Mouse (Mus musculus) CH12.LX (cell line): ENCODE results near the gene Gucy2e. TPM values are rescaled to one million over a fixed set of nuclear protein-coding genes. Genes with fewer than 3 reads are reported as not detected.

ENCODE experiments used
- DNase-seq: peaks from one replicate; pipeline ENCODE4 v3.0.0-alpha.2; 2013; ENCODE audit errors: extremely low read depth
- H3K27ac ChIP-seq: 2 replicates; pipeline ENCODE4 v1.5.1; 2012; ENCODE audit warnings: low read depth, mild to moderate bottlenecking, control low read depth, moderate library complexity; ENCODE audit not compliant: insufficient read depth
- H3K27me3 ChIP-seq: replicated peaks from 2 replicates; pipeline ENCODE3; 2012; ENCODE audit warnings: inconsistent platforms
- H3K36me3 ChIP-seq, 2 experiments: replicated peaks in 1 of 2; 2 replicates each; pipeline versions ENCODE3 to v1.6.1; 2012; ENCODE audit warnings: inconsistent platforms in 1 of 2, low read length in 1 of 2, mild to moderate bottlenecking in 1 of 2, mixed read lengths in 1 of 2, moderate library complexity in 1 of 2; ENCODE audit not compliant: control insufficient read depth in 1 of 2, insufficient read depth in 1 of 2
- H3K4me1 ChIP-seq, 2 experiments: 2 replicates each; pipeline ENCODE4 v1.6.1; 2012; ENCODE audit warnings: inconsistent platforms in 1 of 2, moderate library complexity in 1 of 2; ENCODE audit not compliant: insufficient read depth in 2 of 2, control insufficient read depth in 1 of 2
- H3K4me2 ChIP-seq: 2 replicates; pipeline ENCODE4 v1.6.1; 2012; ENCODE audit warnings: low read depth, mild to moderate bottlenecking, control low read depth; ENCODE audit not compliant: poor library complexity, insufficient read depth, severe bottlenecking
- H3K4me3 ChIP-seq, 3 experiments: fragments of 150-350 bp in 1 of 3; sonication (generic) in 1 of 3; replicated peaks in 1 of 3; 2 replicates each; pipeline versions ENCODE3 to v1.5.1; 2011 to 2012; ENCODE audit warnings: low read depth in 2 of 3, low read length in 2 of 3, mild to moderate bottlenecking in 2 of 3, moderate library complexity in 2 of 3, control low read depth in 1 of 3, improper control_type of control experiment in 1 of 3, inconsistent platforms in 1 of 3, mixed read lengths in 1 of 3; ENCODE audit not compliant: poor library complexity in 1 of 3
- H3K79me2 ChIP-seq: replicated peaks from 2 replicates; pipeline ENCODE4 v1.6.1; 2012; ENCODE audit warnings: mild to moderate bottlenecking, moderate library complexity; ENCODE audit not compliant: control insufficient read depth, poor library complexity, insufficient read depth, severe bottlenecking; ENCODE audit errors: extremely low read depth
- H3K9ac ChIP-seq: 2 replicates; pipeline ENCODE4 v1.6.1; 2012; ENCODE audit warnings: low read depth, mild to moderate bottlenecking, control low read depth, moderate library complexity; ENCODE audit not compliant: insufficient read depth
- H3K9me3 ChIP-seq: replicated peaks from 2 replicates; pipeline ENCODE3; 2012; ENCODE audit warnings: low read length, inconsistent platforms, mixed read lengths
- BHLHE40 ChIP-seq: IDR thresholded peaks from 2 replicates; pipeline ENCODE4 v1.6.1; 2011; ENCODE audit warnings: mild to moderate bottlenecking, low read depth, low read length, improper control_type of control experiment
- CHD1 ChIP-seq: IDR thresholded peaks from 2 replicates; pipeline ENCODE4 v1.6.1; 2012; ENCODE audit warnings: low read depth, low read length, improper control_type of control experiment, inconsistent platforms
- CTCF ChIP-seq, 2 experiments: IDR thresholded peaks in 1 of 2; conservative IDR thresholded peaks in 1 of 2; 2 replicates each; pipeline ENCODE4 v1.5.1; 2011 to 2012; ENCODE audit warnings: low read depth in 2 of 2, low read length in 2 of 2, improper control_type of control experiment in 1 of 2, inconsistent platforms in 1 of 2, mild to moderate bottlenecking in 1 of 2, moderate library complexity in 1 of 2
- EP300 ChIP-seq: IDR thresholded peaks from 2 replicates; pipeline ENCODE4 v1.6.1; 2011; ENCODE audit warnings: low read length, improper control_type of control experiment
- ETS1 ChIP-seq: conservative IDR thresholded peaks from 2 replicates; pipeline ENCODE4 v1.6.1; 2012; ENCODE audit warnings: low read depth, mild to moderate bottlenecking, inconsistent platforms, low read length, improper control_type of control experiment, moderate library complexity
- IRF4 ChIP-seq: IDR thresholded peaks from 2 replicates; pipeline ENCODE4 v1.6.1; 2014; ENCODE audit warnings: low read depth, mild to moderate bottlenecking, inconsistent platforms, low read length, improper control_type of control experiment
- JUN ChIP-seq: IDR thresholded peaks from 2 replicates; pipeline ENCODE4 v1.6.1; 2011; ENCODE audit warnings: low read depth, mild to moderate bottlenecking, low read length, improper control_type of control experiment, moderate library complexity; ENCODE audit not compliant: insufficient read depth
- JUND ChIP-seq: conservative IDR thresholded peaks from 2 replicates; pipeline ENCODE4 v1.6.1; 2011; ENCODE audit warnings: low read depth, low read length, improper control_type of control experiment
- KAT2A ChIP-seq: IDR thresholded peaks from 2 replicates; pipeline ENCODE4 v1.6.1; 2012; ENCODE audit warnings: low read length, improper control_type of control experiment, inconsistent platforms; ENCODE audit not compliant: insufficient replicate concordance
- MAFK ChIP-seq: IDR thresholded peaks from 2 replicates; pipeline ENCODE4 v1.6.1; 2011; ENCODE audit warnings: low read length, improper control_type of control experiment; ENCODE audit not compliant: insufficient replicate concordance
- NRF1 ChIP-seq: IDR thresholded peaks from 2 replicates; pipeline ENCODE4 v1.6.1; 2014; ENCODE audit warnings: low read depth, mild to moderate bottlenecking, inconsistent platforms, low read length, improper control_type of control experiment, moderate library complexity
- PAX5 ChIP-seq: IDR thresholded peaks from 2 replicates; pipeline ENCODE4 v1.6.1; 2012; ENCODE audit warnings: low read length, inconsistent platforms, mixed read lengths
- POLR2A ChIP-seq: IDR thresholded peaks from 2 replicates; pipeline ENCODE4 v1.6.1; 2011; ENCODE audit warnings: low read depth, mild to moderate bottlenecking, improper control_type of control experiment, low read length
- POLR2AphosphoS2 ChIP-seq: IDR thresholded peaks from 2 replicates; pipeline ENCODE4 v1.6.1; 2011; ENCODE audit warnings: low read depth, low read length, improper control_type of control experiment
- RAD21 ChIP-seq: IDR thresholded peaks from 2 replicates; pipeline ENCODE4 v1.6.1; 2011; ENCODE audit warnings: low read depth, mild to moderate bottlenecking, low read length, improper control_type of control experiment, moderate library complexity
- SIN3A ChIP-seq: IDR thresholded peaks from 2 replicates; pipeline ENCODE4 v1.6.1; 2012; ENCODE audit warnings: low read length, improper control_type of control experiment, inconsistent platforms
- SMC3 ChIP-seq: IDR thresholded peaks from 2 replicates; pipeline ENCODE4 v1.6.1; 2011; ENCODE audit warnings: low read depth, low read length, improper control_type of control experiment
- TBP ChIP-seq: conservative IDR thresholded peaks from 2 replicates; pipeline ENCODE4 v1.6.1; 2011; ENCODE audit warnings: low read depth, low read length, improper control_type of control experiment
- dilution Hi-C: fragments of 300-500 bp; cut with MboI; formaldehyde crosslinking; loops from 2 replicates; pipeline ENCODE4 v1.14.3; 2020; ENCODE audit warnings: low sequenced_read_pairs; ENCODE audit not compliant: extremely low pct_unique_long_range_greater_than_20kb, extremely low pct_ligation_motif_present
- in situ Hi-C: fragments of 300-500 bp; cut with MboI; formaldehyde crosslinking; loops from 3 replicates; pipeline ENCODE4 v1.14.3; 2019; ENCODE audit warnings: low sequenced_read_pairs, low pct_ligation_motif_present, low pct_unique_long_range_greater_than_20kb, mixed read lengths
- polyA plus RNA-seq: library from polyadenylated mRNA; unstranded; fragments of >175 nt; gene quantifications from 2 replicates; pipeline ENCODE4 v1.2.1, GENCODE M21; 2012; ENCODE audit warnings: low read depth; ENCODE audit not compliant: insufficient read length
- total RNA-seq, 2 experiments: library from RNA; depleted of rRNA; stranded (reverse); fragments of 300-350 nt in 1 of 2; fragments of >200 nt in 1 of 2; gene quantifications; 2 replicates each; pipeline ENCODE4 v1.2.3; 2012 to 2014

Gucy2e gene
- total and polyA plus RNA-seq, 3 experiments: 0.03 TPM; not detected in 2

DNA sequence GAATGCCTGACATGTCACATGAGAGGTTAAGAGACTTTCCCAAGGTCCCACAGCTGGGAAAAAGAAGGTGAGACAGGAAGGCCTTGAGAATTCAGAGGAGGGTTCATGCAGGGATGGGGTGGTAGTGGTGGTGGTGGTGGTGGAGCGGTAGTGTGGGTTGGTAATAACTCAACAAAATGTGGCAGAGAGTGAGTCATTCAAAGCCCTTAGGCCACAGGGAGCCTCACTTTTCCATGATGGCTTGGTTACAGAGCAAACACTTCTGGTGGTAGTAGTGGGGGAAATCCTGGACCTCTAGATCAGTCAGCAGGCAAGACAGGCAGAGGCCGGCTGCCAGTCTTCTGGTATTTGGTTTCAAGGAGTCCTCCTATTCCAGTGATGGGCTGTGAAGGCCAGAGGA lies 64.2 kb downstream of the Gucy2e start:
- in situ Hi-C loops (no loop called here), dilution Hi-C loops (no loop called here)
- Histone ChIP-seq H3K79me2 (no peaks in the 10 kb centered on the region), H3K4me3 (no peak overlapping the region), H3K4me1 (peaks cover 4 to 7% of the 10 kb centered on the region in 2 experiments; a peak in 1 of 4 replicates), H3K27ac (no peak overlapping the region), H3K9ac (no peak overlapping the region), H3K9me3 (no peaks in the 10 kb centered on the region), H3K36me3 (no peaks in the 10 kb centered on the region), H3K4me2 (no peak overlapping the region), H3K27me3 (peaks cover 87% of the 10 kb centered on the region)
- TF ChIP-seq IRF4 (peak; percentile 54; the same call in 1 of the 2 replicates), SIN3A (no peak), TBP (no peak), ETS1 (0 out of 2 replicates have a peak, but pooled peaks have one; percentile 18), EP300 (peak; percentile 48; the same call in 1 of the 2 replicates), JUN (no peak), MAFK (no peak), NRF1 (no peak), BHLHE40 (0 out of 2 replicates have a peak, but pooled peaks have one; percentile 27), CHD1 (no peak)
- peak; percentile 39 for DNase-seq

DNA sequence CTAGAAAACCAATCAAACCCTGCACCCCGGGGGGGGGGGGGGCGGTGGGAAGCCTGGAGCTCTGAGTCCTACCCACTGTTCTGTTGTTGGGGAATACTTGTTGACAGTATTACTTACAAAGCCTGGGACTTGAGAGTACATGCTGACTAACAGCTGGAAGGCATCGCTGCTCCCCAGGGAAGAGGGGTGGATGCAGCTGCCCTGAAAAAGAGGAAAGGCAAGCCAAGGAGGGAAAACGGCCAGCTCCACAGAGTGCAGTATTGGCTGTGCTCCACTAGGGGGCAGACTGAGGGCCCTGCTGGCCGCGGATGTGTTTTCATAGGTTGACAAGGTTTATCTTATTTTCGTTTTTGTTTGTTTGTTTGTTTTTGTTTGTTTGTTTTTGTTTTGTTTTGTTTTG lies 65.2 kb downstream of the Gucy2e start:
- TF ChIP-seq CTCF (conservative IDR thresholded peaks at IDR 0.05 in 1 of 2, IDR thresholded peaks at IDR 0.05 in 1 of 2; ENCODE audit: low read depth in 2 of 2, low read length in 2 of 2) (peak; percentile 81 to 83), JUN (no peak), SMC3 (peak; percentile 49), PAX5 (no peak), RAD21 (no peak; the same call in none of the 2 replicates), ETS1 (no peak), JUND (no peak), KAT2A (no peak), SIN3A (no peak), BHLHE40 (no peak), POLR2A (no peak), POLR2AphosphoS2 (no peak)
- Histone ChIP-seq H3K4me1 (peaks cover 4 to 7% of the 10 kb centered on the region in 2 experiments; a peak in 1 of 4 replicates), H3K27me3 (peaks cover 87% of the 10 kb centered on the region), H3K27ac (no peak overlapping the region), H3K4me3 (no peak overlapping the region), H3K36me3 (no peaks in the 10 kb centered on the region), H3K4me2 (no peak overlapping the region), H3K9me3 (no peaks in the 10 kb centered on the region), H3K9ac (no peak overlapping the region), H3K79me2 (no peaks in the 10 kb centered on the region)
- DNase-seq: peak; percentile 33
- in situ Hi-C loops: no loop called here
- dilution Hi-C loops: no loop called here
